Mouse (Mus musculus) forebrain, embryonic 13.5 days (tissue): ENCODE results near the gene Mars. TPM values are rescaled to one million over a fixed set of nuclear protein-coding genes. Genes with fewer than 3 reads are reported as not detected.

ENCODE experiments used
- ATAC-seq: fragments of 200-750 bp; cut with Nextera tagmentation; 2 replicates; pipeline ENCODE4 v1.8.0; 2017
- H3K27ac ChIP-seq: fragments of 300-500 bp; sonication (generic); 2 replicates; pipeline ENCODE4 v1.5.1; 2015; ENCODE audit warnings: inconsistent platforms, mild to moderate bottlenecking, moderate library complexity
- H3K27me3 ChIP-seq: fragments of 300-500 bp; sonication (generic); 2 replicates; pipeline ENCODE4 v1.6.1; 2015; ENCODE audit warnings: mild to moderate bottlenecking, inconsistent platforms
- H3K36me3 ChIP-seq: fragments of 300-500 bp; sonication (generic); 2 replicates; pipeline ENCODE4 v1.6.1; 2015; ENCODE audit warnings: mild to moderate bottlenecking, inconsistent platforms; ENCODE audit not compliant: poor library complexity, severe bottlenecking
- H3K4me1 ChIP-seq: fragments of 300-500 bp; sonication (generic); 2 replicates; pipeline ENCODE4 v1.6.1; 2015; ENCODE audit warnings: inconsistent platforms
- H3K4me2 ChIP-seq: fragments of 300-500 bp; sonication (generic); 2 replicates; pipeline ENCODE4 v1.6.1; 2015; ENCODE audit warnings: inconsistent platforms, mild to moderate bottlenecking, moderate library complexity
- H3K4me3 ChIP-seq: fragments of 300-500 bp; sonication (generic); 2 replicates; pipeline ENCODE4 v1.5.1; 2015; ENCODE audit warnings: mild to moderate bottlenecking, inconsistent platforms
- H3K9ac ChIP-seq: fragments of 300-500 bp; sonication (generic); 2 replicates; pipeline ENCODE4 v1.6.1; 2015; ENCODE audit warnings: mild to moderate bottlenecking, inconsistent platforms
- H3K9me3 ChIP-seq: fragments of 300-500 bp; sonication (generic); replicated peaks from 2 replicates; pipeline ENCODE4 v1.6.1; 2016; ENCODE audit warnings: inconsistent platforms
- WGBS: fragments of 180-500 bp; shearing (Covaris S2); methylation state at CpG from one replicate; pipeline ENCODE4 v1.1.7; 2015; 5-methylcytosine and 5-hydroxymethylcytosine counted together
- polyA plus RNA-seq: library from polyadenylated mRNA; unstranded; fragments of >200 nt; fragmentation: Nextera tagmentation; extraction: Ambion mirVana; gene quantifications from 2 replicates; pipeline ENCODE4 v1.2.1, GENCODE M21; 2015

Mars gene
- polyA plus RNA-seq, result 137 and 138 TPM in 2 replicates

GRCm38 (mm10) chr10:127311476-127312355, at the start of gene Mars:
Gene Mars, minus strand, starts transcription at chr10:127311786.
- peaks cover 27% of the 10 kb centered on the region for H3K36me3 ChIP-seq
- no peaks in the 10 kb centered on the region for H3K9me3 ChIP-seq
- peak within 1 kb of the TSS; percentile 69 for H3K27ac ChIP-seq
- peak; percentile 98 for ATAC-seq
- no peaks in the 10 kb centered on the region for H3K27me3 ChIP-seq
- H3K4me3 ChIP-seq, result peak within 1 kb of the TSS; percentile 74
- peak within 1 kb of the TSS; percentile 69 for H3K4me2 ChIP-seq
- H3K9ac ChIP-seq, result peak within 1 kb of the TSS; percentile 86
- under 1% methylated on average over 65 of the region's 65 CpGs for WGBS
- peaks cover 15% of the 10 kb centered on the region for H3K4me1 ChIP-seq

- Histone ChIP-seq H3K9me3 (no peaks in the 10 kb centered on the region), H3K4me2 (no peak overlapping the region), H3K27me3 (no peaks in the 10 kb centered on the region), H3K9ac (no peak overlapping the region), H3K4me1 (no peaks in the 10 kb centered on the region), H3K27ac (no peak overlapping the region), H3K4me3 (no peak overlapping the region), H3K36me3 (no peaks in the 10 kb centered on the region)
- ATAC-seq, result no peak
- WGBS, result 80% methylated on average over 3 of the region's 3 CpGs
Observed at GRCm38 (mm10) chr10:127360714-127361113, 49.1 kb upstream of the Mars start.

- Histone ChIP-seq H3K9me3 (no peaks in the 10 kb centered on the region), H3K4me2 (no peak overlapping the region), H3K4me3 (no peak overlapping the region), H3K27me3 (0 out of 2 replicates have a peak, but pooled peaks cover 10% of the 10 kb centered on the region), H3K4me1 (0 out of 2 replicates have a peak, but pooled peaks cover 5% of the 10 kb centered on the region), H3K9ac (no peak overlapping the region), H3K36me3 (no peaks in the 10 kb centered on the region), H3K27ac (no peak overlapping the region)
- no peak for ATAC-seq
- 56% methylated on average over 10 of the region's 10 CpGs for WGBS
Observed at GRCm38 (mm10) chr10:127355336-127355735, 43.8 kb upstream of the Mars start.

GRCm38 (mm10) chr10:127353909-127354895, 42.6 kb upstream of the Mars start, which contains the start of gene Inhbe:
Gene Inhbe, minus strand, starts transcription at chr10:127354411.
- Histone ChIP-seq H3K4me1 (0 out of 2 replicates have a peak, but pooled peaks cover 5% of the 10 kb centered on the region), H3K4me2 (no peak within 1 kb of the TSS), H3K9ac (no peak within 1 kb of the TSS), H3K27me3 (0 out of 2 replicates have a peak, but pooled peaks cover 15% of the 10 kb centered on the region), H3K9me3 (no peaks in the 10 kb centered on the region), H3K36me3 (no peaks in the 10 kb centered on the region), H3K27ac (no peak within 1 kb of the TSS), H3K4me3 (no peak within 1 kb of the TSS)
- no peak for ATAC-seq
- 88% methylated on average over 18 of the region's 18 CpGs for WGBS

GRCm38 (mm10) chr10:127352766-127353165, 41.2 kb upstream of the Mars start:
- Histone ChIP-seq H3K9me3 (no peaks in the 10 kb centered on the region), H3K4me3 (no peak overlapping the region), H3K27ac (no peak overlapping the region), H3K36me3 (no peaks in the 10 kb centered on the region), H3K27me3 (0 out of 2 replicates have a peak, but pooled peaks cover 15% of the 10 kb centered on the region), H3K4me1 (0 out of 2 replicates have a peak, but pooled peaks cover 5% of the 10 kb centered on the region), H3K4me2 (no peak overlapping the region), H3K9ac (no peak overlapping the region)
- WGBS, result 91% methylated on average over 11 of the region's 11 CpGs
- no peak for ATAC-seq

GRCm38 (mm10) chr10:127352187-127352586, 40.6 kb upstream of the Mars start:
- 0 out of 2 replicates have a peak, but pooled peaks cover 5% of the 10 kb centered on the region for H3K4me1 ChIP-seq
- WGBS, result 91% methylated on average over 9 of the region's 9 CpGs
- no peak for ATAC-seq

GRCm38 (mm10) chr10:127351719-127352118, 40.1 kb upstream of the Mars start:
- H3K4me2 ChIP-seq, result no peak overlapping the region
- 0 out of 2 replicates have a peak, but pooled peaks cover 15% of the 10 kb centered on the region for H3K27me3 ChIP-seq
- 0 out of 2 replicates have a peak, but pooled peaks cover 5% of the 10 kb centered on the region for H3K4me1 ChIP-seq
- H3K4me3 ChIP-seq, result no peak overlapping the region
- no peak overlapping the region for H3K9ac ChIP-seq
- H3K36me3 ChIP-seq, result no peaks in the 10 kb centered on the region
- WGBS, result 78% methylated on average over 8 of the region's 8 CpGs
- ATAC-seq, result no peak
- no peaks in the 10 kb centered on the region for H3K9me3 ChIP-seq
- no peak overlapping the region for H3K27ac ChIP-seq

More at GRCm38 (mm10) chr10:127352187-127352586, 40.6 kb upstream of the Mars start:
- Histone ChIP-seq H3K4me3 (no peak overlapping the region), H3K9ac (no peak overlapping the region), H3K4me2 (no peak overlapping the region), H3K27me3 (0 out of 2 replicates have a peak, but pooled peaks cover 15% of the 10 kb centered on the region), H3K9me3 (no peaks in the 10 kb centered on the region), H3K36me3 (no peaks in the 10 kb centered on the region), H3K27ac (no peak overlapping the region)

GRCm38 (mm10) chr10:127351285-127351595, 39.7 kb upstream of the Mars start:
- Histone ChIP-seq H3K9me3 (no peaks in the 10 kb centered on the region), H3K4me3 (no peak overlapping the region), H3K36me3 (no peaks in the 10 kb centered on the region), H3K27me3 (0 out of 2 replicates have a peak, but pooled peaks cover 15% of the 10 kb centered on the region), H3K4me1 (0 out of 2 replicates have a peak, but pooled peaks cover 5% of the 10 kb centered on the region), H3K4me2 (peak overlapping the region; percentile 51; the same call in 1 of the 2 replicates), H3K27ac (no peak overlapping the region), H3K9ac (no peak overlapping the region)
- no peak; the same call in 1 of the 2 replicates for ATAC-seq
- WGBS, result 87% methylated on average over 8 of the region's 8 CpGs

GRCm38 (mm10) chr10:127350594-127351284, 39.2 kb upstream of the Mars start:
- Histone ChIP-seq H3K4me1 (0 out of 2 replicates have a peak, but pooled peaks cover 5% of the 10 kb centered on the region), H3K27ac (no peak overlapping the region), H3K4me3 (peak overlapping the region; percentile 17; the same call in 1 of the 2 replicates), H3K9ac (peak overlapping the region; percentile 52; the same call in 1 of the 2 replicates), H3K27me3 (0 out of 2 replicates have a peak, but pooled peaks cover 15% of the 10 kb centered on the region), H3K9me3 (no peaks in the 10 kb centered on the region), H3K36me3 (no peaks in the 10 kb centered on the region), H3K4me2 (peak overlapping the region; percentile 51)
- WGBS, result 16% methylated on average over 24 of the region's 24 CpGs
- peak; percentile 68; the same call in 1 of the 2 replicates for ATAC-seq

GRCm38 (mm10) chr10:127349810-127350209, 38.2 kb upstream of the Mars start:
- 80% methylated on average over 8 of the region's 8 CpGs for WGBS
- Histone ChIP-seq H3K9ac (no peak overlapping the region), H3K4me2 (no peak overlapping the region), H3K4me3 (no peak overlapping the region), H3K27me3 (0 out of 2 replicates have a peak, but pooled peaks cover 15% of the 10 kb centered on the region), H3K9me3 (0 out of 2 replicates have a peak, but pooled peaks cover 6% of the 10 kb centered on the region), H3K4me1 (0 out of 2 replicates have a peak, but pooled peaks cover 5% of the 10 kb centered on the region), H3K36me3 (no peaks in the 10 kb centered on the region), H3K27ac (no peak overlapping the region)
- ATAC-seq, result no peak

- Histone ChIP-seq H3K36me3 (no peaks in the 10 kb centered on the region), H3K4me3 (no peak overlapping the region), H3K4me1 (0 out of 2 replicates have a peak, but pooled peaks cover 5% of the 10 kb centered on the region), H3K9me3 (0 out of 2 replicates have a peak, but pooled peaks cover 6% of the 10 kb centered on the region), H3K4me2 (no peak overlapping the region), H3K27me3 (0 out of 2 replicates have a peak, but pooled peaks cover 15% of the 10 kb centered on the region), H3K27ac (no peak overlapping the region), H3K9ac (no peak overlapping the region)
- WGBS, result 67% methylated on average over 4 of the region's 4 CpGs
- ATAC-seq, result no peak
Observed at GRCm38 (mm10) chr10:127348957-127349356, 37.4 kb upstream of the Mars start.
